Mouse (Mus musculus): ENCODE measurements around the gene Ccdc77. TPM values are rescaled to one million over a fixed set of nuclear protein-coding genes. Genes with fewer than 3 reads are reported as not detected.

Ccdc77 gene
- polyA plus RNA-seq, 1 experiment from 2014 or later = 20.9 TPM

DNA sequence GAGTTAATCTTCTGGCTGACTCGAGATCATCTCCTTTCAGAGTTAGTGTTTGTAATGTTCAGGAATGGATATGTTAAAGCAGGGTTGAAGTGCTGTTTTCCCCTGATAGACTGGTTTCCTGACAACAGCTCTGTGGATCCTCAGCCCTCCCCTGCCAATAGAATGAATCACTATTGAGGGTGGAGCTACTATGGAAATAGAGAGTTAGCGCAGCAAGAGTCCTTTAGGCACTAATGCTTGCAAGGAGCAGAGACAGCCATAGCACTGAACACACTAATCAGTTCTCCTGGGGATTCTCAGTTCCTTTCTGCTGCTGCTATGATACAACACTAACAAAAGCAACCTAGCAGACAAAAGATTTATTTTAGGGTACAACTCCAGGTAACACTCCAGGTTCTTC, 43.8 kb downstream of the Ccdc77 start:
- Histone ChIP-seq H3K27ac (ENCODE audit: low read depth, low read length) (no peak overlapping the region), H3K4me1 (ENCODE audit: control insufficient read depth, insufficient read depth, low read length) (no peaks in the 10 kb centered on the region), H3K9me3 (replicated peaks; ENCODE audit: control insufficient read depth, low read length) (no peaks in the 10 kb centered on the region), H3K36me3 (ENCODE audit: control insufficient read depth, insufficient read depth, low read length) (peaks cover 3% of the 10 kb centered on the region; the same call in 1 of the 2 replicates), H3K9ac (ENCODE audit: low read depth, low read length) (no peak overlapping the region), H3K27me3 (ENCODE audit: control insufficient read depth, insufficient read depth, low read length) (no peaks in the 10 kb centered on the region), H3K4me2 (no peak overlapping the region), H3K4me3 (ENCODE audit: low read depth, low read length) (no peak overlapping the region)
- WGBS (ENCODE audit: insufficient replicate concordance) = 62% methylated on average over 2 of the region's 2 CpGs
- no peak for ATAC-seq (replicated peaks; ENCODE audit: insufficient number of reproducible peaks, low FRiP score, low TSS enrichment)

GRCm38 (mm10) chr6:120319129-120319528, 45.0 kb downstream of the Ccdc77 start:
- H3K27me3 ChIP-seq (ENCODE audit: control insufficient read depth, insufficient read depth, low read length) = no peaks in the 10 kb centered on the region
- no peak for ATAC-seq (replicated peaks; ENCODE audit: insufficient number of reproducible peaks, low FRiP score, low TSS enrichment)
- H3K27ac ChIP-seq (ENCODE audit: low read depth, low read length) = no peak overlapping the region
- no peaks in the 10 kb centered on the region for H3K9me3 ChIP-seq (replicated peaks; ENCODE audit: control insufficient read depth, low read length)
- H3K4me2 ChIP-seq = no peak overlapping the region
- H3K4me1 ChIP-seq (ENCODE audit: control insufficient read depth, insufficient read depth, low read length) = no peaks in the 10 kb centered on the region
- H3K9ac ChIP-seq (ENCODE audit: low read depth, low read length) = no peak overlapping the region
- H3K36me3 ChIP-seq (ENCODE audit: control insufficient read depth, insufficient read depth, low read length) = no peaks in the 10 kb centered on the region
- no peak overlapping the region for H3K4me3 ChIP-seq (ENCODE audit: low read depth, low read length)
- WGBS (ENCODE audit: insufficient replicate concordance) = 85% methylated on average over 9 of the region's 9 CpGs

DNA sequence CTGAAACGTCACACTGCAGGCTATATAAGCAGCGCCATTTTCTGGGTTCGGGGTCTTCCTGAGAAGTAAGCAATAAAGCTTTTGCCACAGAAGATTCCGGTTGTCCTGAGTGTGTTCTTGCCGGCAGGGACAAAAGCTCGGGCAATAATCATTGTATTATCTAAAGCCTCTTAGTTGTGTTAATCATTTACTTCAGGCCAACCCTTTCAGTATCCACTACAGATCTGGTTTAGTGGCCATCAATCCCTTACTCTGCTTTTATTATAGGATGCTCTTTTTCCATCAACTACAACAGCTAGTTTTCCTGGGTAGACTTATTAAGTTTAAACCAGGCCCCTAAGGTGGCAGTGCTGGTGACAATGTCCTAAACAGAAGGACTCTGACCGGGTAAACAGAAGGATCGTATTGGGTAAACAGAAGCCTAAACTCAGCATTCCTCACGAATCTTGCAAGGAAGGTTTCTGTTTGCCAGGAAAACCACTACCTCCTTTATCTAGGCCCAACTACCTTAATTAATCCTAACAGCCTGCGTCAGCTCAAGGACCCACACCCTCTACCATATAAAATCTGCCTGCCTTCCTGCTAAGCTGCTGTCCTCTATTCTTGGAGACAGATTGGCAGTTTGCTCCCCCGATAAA, 45.8 kb downstream of the Ccdc77 start:
- H3K4me2 ChIP-seq = no peak overlapping the region
- no peaks in the 10 kb centered on the region for H3K9me3 ChIP-seq (replicated peaks; ENCODE audit: control insufficient read depth, low read length)
- no peaks in the 10 kb centered on the region for H3K27me3 ChIP-seq (ENCODE audit: control insufficient read depth, insufficient read depth, low read length)
- H3K4me1 ChIP-seq (ENCODE audit: control insufficient read depth, insufficient read depth, low read length) = no peaks in the 10 kb centered on the region
- H3K4me3 ChIP-seq (ENCODE audit: low read depth, low read length) = no peak overlapping the region
- H3K36me3 ChIP-seq (ENCODE audit: control insufficient read depth, insufficient read depth, low read length) = no peaks in the 10 kb centered on the region
- no peak for ATAC-seq (replicated peaks; ENCODE audit: insufficient number of reproducible peaks, low FRiP score, low TSS enrichment)
- no peak overlapping the region for H3K27ac ChIP-seq (ENCODE audit: low read depth, low read length)
- H3K9ac ChIP-seq (ENCODE audit: low read depth, low read length) = no peak overlapping the region
- 78% methylated on average over 11 of the region's 11 CpGs for WGBS (ENCODE audit: insufficient replicate concordance)

DNA sequence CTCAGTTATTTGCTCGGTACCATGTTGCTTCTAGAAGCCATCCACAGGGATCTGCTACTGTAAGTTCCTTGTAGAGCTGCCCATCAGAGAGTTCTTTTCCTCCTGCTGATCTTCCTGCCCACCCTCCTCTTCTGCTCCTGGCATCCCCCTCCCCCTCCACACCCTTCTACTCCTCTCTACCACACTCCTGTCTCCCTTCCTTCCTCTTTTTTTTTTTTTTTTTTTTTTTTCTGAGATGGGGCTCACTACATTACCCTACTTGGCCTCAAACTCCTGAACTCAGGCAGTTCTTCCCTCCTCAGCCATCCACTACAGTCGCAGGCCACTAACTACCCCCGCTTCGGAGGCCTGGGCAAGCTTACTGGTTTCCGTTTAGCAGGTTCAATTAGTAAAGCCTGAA, 51.7 kb downstream of the Ccdc77 start:
- Histone ChIP-seq H3K9me3 (replicated peaks; ENCODE audit: control insufficient read depth, low read length) (no peaks in the 10 kb centered on the region), H3K27me3 (ENCODE audit: control insufficient read depth, insufficient read depth, low read length) (0 out of 2 replicates have a peak, but pooled peaks cover 2% of the 10 kb centered on the region)
- 72% methylated on average over 5 of the region's 5 CpGs for WGBS (ENCODE audit: insufficient replicate concordance)

DNA sequence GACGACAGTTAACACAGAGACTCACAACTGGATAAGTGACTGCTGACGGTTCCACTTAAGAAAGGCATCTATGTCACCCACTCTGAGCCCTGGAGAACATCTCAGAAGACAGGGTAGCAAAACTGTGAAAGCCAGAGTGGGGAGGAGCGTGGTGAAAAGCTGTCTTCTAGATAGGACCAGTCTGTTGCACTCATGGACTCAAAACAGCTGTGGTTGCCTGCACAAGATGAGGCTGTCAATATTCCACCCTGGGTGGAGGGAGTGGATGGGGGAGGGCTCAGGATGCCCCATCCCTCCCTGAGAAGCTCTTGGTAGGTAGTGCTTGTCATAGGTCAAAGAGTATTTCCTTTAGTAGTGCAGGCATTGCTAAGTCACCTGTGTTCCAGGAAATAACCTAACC, 54.4 kb downstream of the Ccdc77 start:
- Histone ChIP-seq H3K4me2 (peak overlapping the region; percentile 42; the same call in 1 of the 2 replicates), H3K4me3 (ENCODE audit: low read depth, low read length) (no peak overlapping the region), H3K9me3 (replicated peaks; ENCODE audit: control insufficient read depth, low read length) (no peaks in the 10 kb centered on the region), H3K9ac (ENCODE audit: low read depth, low read length) (no peak overlapping the region), H3K27ac (ENCODE audit: low read depth, low read length) (peak overlapping the region; percentile 41; the same call in 1 of the 2 replicates), H3K27me3 (ENCODE audit: control insufficient read depth, insufficient read depth, low read length) (0 out of 2 replicates have a peak, but pooled peaks cover 2% of the 10 kb centered on the region), H3K36me3 (ENCODE audit: control insufficient read depth, insufficient read depth, low read length) (no peaks in the 10 kb centered on the region), H3K4me1 (ENCODE audit: control insufficient read depth, insufficient read depth, low read length) (peaks cover 13% of the 10 kb centered on the region)
- ATAC-seq (replicated peaks; ENCODE audit: insufficient number of reproducible peaks, low FRiP score, low TSS enrichment) = peak; percentile 65; the same call in 1 of the 2 replicates
- 22% methylated on average over 3 of the region's 3 CpGs for WGBS (ENCODE audit: insufficient replicate concordance)

More for the DNA sequence above, 51.7 kb downstream of the Ccdc77 start:
- H3K9ac ChIP-seq (ENCODE audit: low read depth, low read length) = no peak overlapping the region
- no peak overlapping the region for H3K4me3 ChIP-seq (ENCODE audit: low read depth, low read length)
- H3K4me2 ChIP-seq = no peak overlapping the region
- H3K4me1 ChIP-seq (ENCODE audit: control insufficient read depth, insufficient read depth, low read length) = peaks cover 13% of the 10 kb centered on the region; the same call in 1 of the 2 replicates
- H3K36me3 ChIP-seq (ENCODE audit: control insufficient read depth, insufficient read depth, low read length) = no peaks in the 10 kb centered on the region
- H3K27ac ChIP-seq (ENCODE audit: low read depth, low read length) = no peak overlapping the region
- ATAC-seq (replicated peaks; ENCODE audit: insufficient number of reproducible peaks, low FRiP score, low TSS enrichment) = no peak

- Histone ChIP-seq H3K4me1 (ENCODE audit: control insufficient read depth, insufficient read depth, low read length) (peaks cover 13% of the 10 kb centered on the region), H3K36me3 (ENCODE audit: control insufficient read depth, insufficient read depth, low read length) (no peaks in the 10 kb centered on the region), H3K4me2 (peak overlapping the region; percentile 42; the same call in 1 of the 2 replicates), H3K27me3 (ENCODE audit: control insufficient read depth, insufficient read depth, low read length) (0 out of 2 replicates have a peak, but pooled peaks cover 2% of the 10 kb centered on the region), H3K9ac (ENCODE audit: low read depth, low read length) (no peak overlapping the region), H3K9me3 (replicated peaks; ENCODE audit: control insufficient read depth, low read length) (no peaks in the 10 kb centered on the region), H3K4me3 (ENCODE audit: low read depth, low read length) (no peak overlapping the region), H3K27ac (ENCODE audit: low read depth, low read length) (peak overlapping the region; percentile 41; the same call in 1 of the 2 replicates)
- 50% methylated on average over 9 of the region's 9 CpGs for WGBS (ENCODE audit: insufficient replicate concordance)
- no peak for ATAC-seq (replicated peaks; ENCODE audit: insufficient number of reproducible peaks, low FRiP score, low TSS enrichment)
These were observed 54.8 kb downstream of the Ccdc77 start for GRCm38 (mm10) chr6:120309338-120309737.

GRCm38 (mm10) chr6:120306859-120307594, 57.1 kb downstream of the Ccdc77 start:
- H3K36me3 ChIP-seq (ENCODE audit: control insufficient read depth, insufficient read depth, low read length) = no peaks in the 10 kb centered on the region
- peaks cover 7% of the 10 kb centered on the region; the same call in 1 of the 2 replicates for H3K27me3 ChIP-seq (ENCODE audit: control insufficient read depth, insufficient read depth, low read length)
- no peak overlapping the region for H3K4me3 ChIP-seq (ENCODE audit: low read depth, low read length)
- no peak for ATAC-seq (replicated peaks; ENCODE audit: insufficient number of reproducible peaks, low FRiP score, low TSS enrichment)
- no peaks in the 10 kb centered on the region for H3K9me3 ChIP-seq (replicated peaks; ENCODE audit: control insufficient read depth, low read length)
- peaks cover 13% of the 10 kb centered on the region for H3K4me1 ChIP-seq (ENCODE audit: control insufficient read depth, insufficient read depth, low read length)
- H3K4me2 ChIP-seq = no peak overlapping the region
- no peak overlapping the region for H3K9ac ChIP-seq (ENCODE audit: low read depth, low read length)
- 81% methylated on average over 3 of the region's 3 CpGs for WGBS (ENCODE audit: insufficient replicate concordance)
- H3K27ac ChIP-seq (ENCODE audit: low read depth, low read length) = no peak overlapping the region

- peaks cover 6% of the 10 kb centered on the region; the same call in 1 of the 2 replicates for H3K27me3 ChIP-seq (ENCODE audit: control insufficient read depth, insufficient read depth, low read length)
- peak overlapping the region; percentile 11; the same call in 1 of the 2 replicates for H3K4me3 ChIP-seq (ENCODE audit: low read depth, low read length)
- no peaks in the 10 kb centered on the region; the same call in 1 of the 2 replicates for H3K4me1 ChIP-seq (ENCODE audit: control insufficient read depth, insufficient read depth, low read length)
- ATAC-seq (replicated peaks; ENCODE audit: insufficient number of reproducible peaks, low FRiP score, low TSS enrichment) = no peak
- H3K27ac ChIP-seq (ENCODE audit: low read depth, low read length) = no peak overlapping the region
- peak overlapping the region; percentile 61; the same call in 1 of the 2 replicates for H3K9ac ChIP-seq (ENCODE audit: low read depth, low read length)
- 16% methylated on average over 16 of the region's 16 CpGs for WGBS (ENCODE audit: insufficient replicate concordance)
- H3K9me3 ChIP-seq (replicated peaks; ENCODE audit: control insufficient read depth, low read length) = no peaks in the 10 kb centered on the region
- peak overlapping the region; percentile 59 for H3K4me2 ChIP-seq
- H3K36me3 ChIP-seq (ENCODE audit: control insufficient read depth, insufficient read depth, low read length) = no peaks in the 10 kb centered on the region
These were observed 61.3 kb downstream of the Ccdc77 start for GRCm38 (mm10) chr6:120302755-120303316.

All from heart, embryonic 11.5 days (tissue).